Mouse (Mus musculus): ENCODE measurements around the gene Tdp1. TPM values are rescaled to one million over a fixed set of nuclear protein-coding genes. Genes with fewer than 3 reads are reported as not detected.

The Tdp1 gene
- polyA plus RNA-seq, 1 experiment from 2014 or later = 30.5 TPM

DNA sequence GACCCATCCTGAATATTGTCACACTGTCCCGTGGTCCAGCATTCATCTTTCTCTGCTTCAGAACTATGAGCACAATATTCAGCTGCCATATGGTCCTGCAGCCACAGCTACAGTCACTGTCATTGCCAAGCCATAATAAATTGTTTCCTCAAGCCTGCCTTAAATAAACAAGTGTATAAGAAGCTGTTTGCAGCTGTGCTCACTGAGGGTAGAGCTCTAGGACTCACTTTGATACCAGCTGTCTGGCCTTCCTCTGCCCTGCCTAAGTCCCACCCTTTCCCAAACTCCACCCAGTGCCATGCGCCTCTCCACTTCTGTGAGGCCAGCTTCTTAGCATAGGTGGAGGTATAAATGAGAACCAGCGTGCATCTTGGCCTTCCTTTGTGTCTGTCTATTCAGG, 49.3 kb downstream of the Tdp1 start:
- Histone ChIP-seq H3K9me3 (replicated peaks; ENCODE audit: control insufficient read depth, low read length) (no peaks in the 10 kb centered on the region), H3K27ac (ENCODE audit: low read length) (no peak overlapping the region), H3K27me3 (ENCODE audit: control insufficient read depth, insufficient read depth, low read length) (no peaks in the 10 kb centered on the region), H3K4me1 (ENCODE audit: control insufficient read depth, insufficient read depth, low read length) (no peaks in the 10 kb centered on the region), H3K9ac (ENCODE audit: low read length) (no peak overlapping the region), H3K4me3 (ENCODE audit: low read length) (no peak overlapping the region), H3K36me3 (ENCODE audit: control insufficient read depth, insufficient read depth) (0 out of 2 replicates have a peak, but pooled peaks cover 4% of the 10 kb centered on the region), H3K4me2 (ENCODE audit: low read depth, low read length) (no peak overlapping the region)
- 86% methylated on average over 3 of the region's 3 CpGs for WGBS
- no peak for ATAC-seq (replicated peaks; ENCODE audit: extremely low read depth, insufficient read depth, low FRiP score)

DNA sequence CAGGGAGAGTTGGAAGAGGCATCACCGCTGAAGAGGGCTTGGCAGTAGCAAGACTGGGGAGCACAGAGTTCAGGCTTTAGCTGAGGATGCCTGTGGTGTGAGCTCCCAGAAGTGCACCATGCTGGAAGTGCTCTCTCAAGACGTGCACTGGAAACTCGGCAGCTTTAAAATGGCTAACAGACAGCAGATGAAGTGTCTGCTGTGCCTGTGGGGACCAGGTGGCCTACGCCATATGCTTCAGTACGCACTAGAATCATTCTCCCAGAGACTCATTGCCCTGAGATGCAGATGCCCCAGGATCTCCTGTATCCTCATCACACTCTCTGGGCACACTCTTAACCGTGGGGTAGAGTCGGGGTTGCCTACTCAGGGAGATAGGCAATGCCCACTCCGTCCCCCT, 51.1 kb downstream of the Tdp1 start:
- Histone ChIP-seq H3K4me3 (ENCODE audit: low read length) (no peak overlapping the region), H3K4me2 (ENCODE audit: low read depth, low read length) (no peak overlapping the region), H3K27ac (ENCODE audit: low read length) (no peak overlapping the region), H3K9me3 (replicated peaks; ENCODE audit: control insufficient read depth, low read length) (no peaks in the 10 kb centered on the region), H3K27me3 (ENCODE audit: control insufficient read depth, insufficient read depth, low read length) (no peaks in the 10 kb centered on the region), H3K36me3 (ENCODE audit: control insufficient read depth, insufficient read depth) (0 out of 2 replicates have a peak, but pooled peaks cover 2% of the 10 kb centered on the region), H3K9ac (ENCODE audit: low read length) (no peak overlapping the region), H3K4me1 (ENCODE audit: control insufficient read depth, insufficient read depth, low read length) (0 out of 2 replicates have a peak, but pooled peaks cover 3% of the 10 kb centered on the region)
- 91% methylated on average over 8 of the region's 8 CpGs for WGBS
- ATAC-seq (replicated peaks; ENCODE audit: extremely low read depth, insufficient read depth, low FRiP score) = no peak

DNA sequence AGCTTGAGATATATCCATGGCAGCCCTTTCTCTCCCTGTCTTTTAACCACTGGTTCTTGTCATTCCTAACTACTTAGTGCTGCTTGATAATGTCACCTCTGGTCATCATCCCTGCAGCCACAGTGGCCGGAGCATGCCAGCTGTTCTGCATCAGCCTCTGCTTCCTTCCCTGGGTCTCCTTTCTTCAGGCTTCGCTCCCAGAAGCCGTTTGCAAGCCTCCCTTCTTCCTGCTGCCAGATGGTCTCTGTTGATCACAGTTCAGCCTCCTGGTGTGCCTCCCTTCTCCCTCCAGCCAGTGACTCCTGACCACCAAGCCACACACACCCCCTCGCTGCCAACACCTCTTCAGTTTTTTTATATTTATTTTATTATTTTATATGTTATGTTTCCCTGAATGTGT, 54.2 kb downstream of the Tdp1 start:
- no peak for ATAC-seq (replicated peaks; ENCODE audit: extremely low read depth, insufficient read depth, low FRiP score)
- Histone ChIP-seq H3K4me3 (ENCODE audit: low read length) (no peak overlapping the region), H3K4me2 (ENCODE audit: low read depth, low read length) (no peak overlapping the region), H3K27ac (ENCODE audit: low read length) (no peak overlapping the region), H3K9ac (ENCODE audit: low read length) (no peak overlapping the region), H3K4me1 (ENCODE audit: control insufficient read depth, insufficient read depth, low read length) (0 out of 2 replicates have a peak, but pooled peaks cover 3% of the 10 kb centered on the region), H3K27me3 (ENCODE audit: control insufficient read depth, insufficient read depth, low read length) (no peaks in the 10 kb centered on the region), H3K36me3 (ENCODE audit: control insufficient read depth, insufficient read depth) (peaks cover 2% of the 10 kb centered on the region; the same call in 1 of the 2 replicates), H3K9me3 (replicated peaks; ENCODE audit: control insufficient read depth, low read length) (no peaks in the 10 kb centered on the region)
- WGBS = 62% methylated on average over 4 of the region's 4 CpGs

DNA sequence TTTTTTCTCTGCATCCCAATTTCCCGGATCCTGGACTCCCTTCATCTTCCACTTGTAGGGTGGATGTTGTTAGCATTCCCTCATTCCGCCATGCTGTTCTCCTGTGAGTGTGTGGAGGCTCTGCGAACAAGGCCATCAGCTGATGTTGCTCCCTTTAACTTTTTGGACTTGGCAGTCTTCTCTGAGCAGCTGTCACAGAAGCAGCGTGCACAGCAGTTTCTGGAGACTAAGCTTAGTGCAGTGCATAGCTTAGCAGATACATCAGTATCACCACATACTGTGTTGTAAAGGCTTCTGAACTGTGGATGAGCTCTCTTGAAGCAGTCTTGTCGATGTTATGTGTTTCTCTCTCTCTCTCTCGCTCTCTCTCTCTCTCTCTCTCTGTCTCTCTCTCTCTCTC, 54.9 kb downstream of the Tdp1 start:
- WGBS = 79% methylated on average over 6 of the region's 6 CpGs
- H3K27ac ChIP-seq (ENCODE audit: low read length) = no peak overlapping the region

DNA sequence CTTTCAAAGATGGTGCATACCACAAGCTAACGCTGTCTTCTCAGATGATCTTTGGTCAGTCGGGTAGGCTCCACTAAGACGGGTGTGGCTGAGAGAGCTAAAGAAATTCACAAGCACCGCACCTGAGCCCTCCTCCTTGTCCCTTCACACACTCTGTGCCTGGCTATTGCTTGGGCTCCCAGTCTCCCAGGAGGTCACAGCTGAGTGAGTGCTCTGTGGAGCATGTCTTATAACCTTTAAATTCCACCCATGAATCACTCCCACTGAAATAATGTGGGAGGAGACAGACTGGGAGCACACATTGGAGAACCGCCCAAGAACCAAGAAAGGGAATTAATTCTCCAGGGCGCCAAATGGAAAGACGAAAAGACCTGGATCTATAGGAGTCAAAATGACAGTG, 56.4 kb downstream of the Tdp1 start:
- Histone ChIP-seq H3K27ac (ENCODE audit: low read length) (no peak overlapping the region), H3K9me3 (replicated peaks; ENCODE audit: control insufficient read depth, low read length) (no peaks in the 10 kb centered on the region), H3K36me3 (ENCODE audit: control insufficient read depth, insufficient read depth) (peaks cover 5% of the 10 kb centered on the region; the same call in 1 of the 2 replicates), H3K9ac (ENCODE audit: low read length) (no peak overlapping the region), H3K4me2 (ENCODE audit: low read depth, low read length) (no peak overlapping the region), H3K4me3 (ENCODE audit: low read length) (no peak overlapping the region), H3K27me3 (ENCODE audit: control insufficient read depth, insufficient read depth, low read length) (no peaks in the 10 kb centered on the region), H3K4me1 (ENCODE audit: control insufficient read depth, insufficient read depth, low read length) (0 out of 2 replicates have a peak, but pooled peaks cover 3% of the 10 kb centered on the region)
- ATAC-seq (replicated peaks; ENCODE audit: extremely low read depth, insufficient read depth, low FRiP score) = no peak
- WGBS = 85% methylated on average over 7 of the region's 7 CpGs

More for the DNA sequence above, 54.9 kb downstream of the Tdp1 start:
- no peaks in the 10 kb centered on the region for H3K9me3 ChIP-seq (replicated peaks; ENCODE audit: control insufficient read depth, low read length)
- no peak overlapping the region for H3K9ac ChIP-seq (ENCODE audit: low read length)
- no peak overlapping the region for H3K4me2 ChIP-seq (ENCODE audit: low read depth, low read length)
- 0 out of 2 replicates have a peak, but pooled peaks cover 3% of the 10 kb centered on the region for H3K4me1 ChIP-seq (ENCODE audit: control insufficient read depth, insufficient read depth, low read length)
- H3K36me3 ChIP-seq (ENCODE audit: control insufficient read depth, insufficient read depth) = peaks cover 5% of the 10 kb centered on the region; the same call in 1 of the 2 replicates
- no peaks in the 10 kb centered on the region for H3K27me3 ChIP-seq (ENCODE audit: control insufficient read depth, insufficient read depth, low read length)
- H3K4me3 ChIP-seq (ENCODE audit: low read length) = no peak overlapping the region
- no peak for ATAC-seq (replicated peaks; ENCODE audit: extremely low read depth, insufficient read depth, low FRiP score)

DNA sequence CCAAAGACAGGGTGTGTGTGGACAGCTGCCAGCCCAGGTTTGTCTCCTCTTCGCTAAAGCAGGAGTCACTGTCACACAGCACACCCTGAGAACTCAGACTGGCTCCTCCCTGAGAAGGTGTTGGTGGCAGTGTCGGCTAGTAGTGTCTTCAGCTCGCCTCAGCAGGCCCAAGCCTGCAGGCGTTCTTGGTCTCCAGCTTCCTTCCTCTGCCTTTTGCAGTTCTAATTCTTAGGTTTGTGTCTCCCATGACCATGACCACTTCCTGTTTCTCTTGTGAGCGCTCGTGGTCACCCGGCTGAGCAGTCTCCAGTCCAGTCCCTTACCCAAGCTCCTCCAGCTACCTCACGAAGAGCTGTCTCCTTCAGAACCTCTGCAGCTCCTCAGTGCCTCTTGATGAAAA, 58.1 kb downstream of the Tdp1 start:
- no peak overlapping the region for H3K4me3 ChIP-seq (ENCODE audit: low read length)
- no peak overlapping the region for H3K9ac ChIP-seq (ENCODE audit: low read length)
- no peak overlapping the region for H3K27ac ChIP-seq (ENCODE audit: low read length)
- 66% methylated on average over 8 of the region's 8 CpGs for WGBS
- no peaks in the 10 kb centered on the region for H3K9me3 ChIP-seq (replicated peaks; ENCODE audit: control insufficient read depth, low read length)
- H3K4me2 ChIP-seq (ENCODE audit: low read depth, low read length) = no peak overlapping the region
- no peak for ATAC-seq (replicated peaks; ENCODE audit: extremely low read depth, insufficient read depth, low FRiP score)
- H3K36me3 ChIP-seq (ENCODE audit: control insufficient read depth, insufficient read depth) = peaks cover 8% of the 10 kb centered on the region; the same call in 1 of the 2 replicates
- no peaks in the 10 kb centered on the region for H3K27me3 ChIP-seq (ENCODE audit: control insufficient read depth, insufficient read depth, low read length)
- 0 out of 2 replicates have a peak, but pooled peaks cover 3% of the 10 kb centered on the region for H3K4me1 ChIP-seq (ENCODE audit: control insufficient read depth, insufficient read depth, low read length)

DNA sequence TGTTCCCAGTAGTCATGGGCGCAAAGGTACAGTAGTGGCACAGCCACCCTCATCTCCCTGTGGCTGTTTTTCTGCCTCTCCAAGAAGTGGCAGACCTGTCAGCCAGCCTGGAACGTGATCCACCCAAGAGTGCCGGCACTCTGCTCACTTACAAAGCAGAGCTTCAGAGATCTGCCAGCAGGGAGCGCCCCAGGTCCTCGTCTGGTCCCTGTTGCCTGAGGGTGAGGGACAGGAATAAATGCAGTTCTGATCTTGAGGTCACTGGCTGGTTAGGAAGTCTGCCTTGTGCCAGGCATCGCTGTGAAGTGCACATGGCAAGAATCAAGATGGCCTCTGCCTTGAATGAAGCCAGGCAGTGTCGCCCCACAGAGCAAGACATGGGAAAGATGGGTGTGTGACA, 68.6 kb downstream of the Tdp1 start:
- Histone ChIP-seq H3K4me1 (ENCODE audit: control insufficient read depth, insufficient read depth, low read length) (no peaks in the 10 kb centered on the region), H3K4me2 (ENCODE audit: low read depth, low read length) (no peak overlapping the region), H3K9me3 (replicated peaks; ENCODE audit: control insufficient read depth, low read length) (no peaks in the 10 kb centered on the region), H3K9ac (ENCODE audit: low read length) (no peak overlapping the region), H3K27ac (ENCODE audit: low read length) (no peak overlapping the region), H3K27me3 (ENCODE audit: control insufficient read depth, insufficient read depth, low read length) (no peaks in the 10 kb centered on the region), H3K36me3 (ENCODE audit: control insufficient read depth, insufficient read depth) (peaks cover 3% of the 10 kb centered on the region; the same call in 1 of the 2 replicates), H3K4me3 (ENCODE audit: low read length) (no peak overlapping the region)
- ATAC-seq (replicated peaks; ENCODE audit: extremely low read depth, insufficient read depth, low FRiP score) = no peak
- WGBS = 59% methylated on average over 7 of the region's 7 CpGs

DNA sequence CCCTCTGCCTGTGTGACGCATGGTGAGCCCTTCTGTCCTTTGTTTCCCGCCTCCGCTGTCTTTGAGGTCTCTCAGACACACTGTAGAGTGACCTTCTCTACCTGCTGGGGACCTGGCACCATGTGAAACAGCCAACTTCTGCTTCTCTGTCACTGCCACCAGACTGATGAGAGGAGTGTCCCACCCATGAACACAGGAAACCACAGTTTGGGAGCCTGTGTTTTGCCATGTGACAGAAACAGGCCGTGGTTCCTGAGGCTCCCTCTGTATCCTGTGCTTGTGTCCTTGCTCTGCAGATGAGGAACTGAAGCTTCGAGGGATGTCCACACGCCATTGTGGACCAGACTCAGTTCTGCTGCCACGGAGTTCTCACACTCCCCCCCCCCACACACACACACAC, 72.1 kb downstream of the Tdp1 start:
- WGBS = 78% methylated on average over 7 of the region's 7 CpGs
- H3K4me2 ChIP-seq (ENCODE audit: low read depth, low read length) = no peak overlapping the region
- no peak overlapping the region for H3K4me3 ChIP-seq (ENCODE audit: low read length)
- peaks cover 3% of the 10 kb centered on the region; the same call in 1 of the 2 replicates for H3K36me3 ChIP-seq (ENCODE audit: control insufficient read depth, insufficient read depth)
- H3K4me1 ChIP-seq (ENCODE audit: control insufficient read depth, insufficient read depth, low read length) = no peaks in the 10 kb centered on the region
- H3K27ac ChIP-seq (ENCODE audit: low read length) = no peak overlapping the region
- no peaks in the 10 kb centered on the region for H3K9me3 ChIP-seq (replicated peaks; ENCODE audit: control insufficient read depth, low read length)
- H3K9ac ChIP-seq (ENCODE audit: low read length) = no peak overlapping the region
- H3K27me3 ChIP-seq (ENCODE audit: control insufficient read depth, insufficient read depth, low read length) = no peaks in the 10 kb centered on the region
- no peak for ATAC-seq (replicated peaks; ENCODE audit: extremely low read depth, insufficient read depth, low FRiP score)

DNA sequence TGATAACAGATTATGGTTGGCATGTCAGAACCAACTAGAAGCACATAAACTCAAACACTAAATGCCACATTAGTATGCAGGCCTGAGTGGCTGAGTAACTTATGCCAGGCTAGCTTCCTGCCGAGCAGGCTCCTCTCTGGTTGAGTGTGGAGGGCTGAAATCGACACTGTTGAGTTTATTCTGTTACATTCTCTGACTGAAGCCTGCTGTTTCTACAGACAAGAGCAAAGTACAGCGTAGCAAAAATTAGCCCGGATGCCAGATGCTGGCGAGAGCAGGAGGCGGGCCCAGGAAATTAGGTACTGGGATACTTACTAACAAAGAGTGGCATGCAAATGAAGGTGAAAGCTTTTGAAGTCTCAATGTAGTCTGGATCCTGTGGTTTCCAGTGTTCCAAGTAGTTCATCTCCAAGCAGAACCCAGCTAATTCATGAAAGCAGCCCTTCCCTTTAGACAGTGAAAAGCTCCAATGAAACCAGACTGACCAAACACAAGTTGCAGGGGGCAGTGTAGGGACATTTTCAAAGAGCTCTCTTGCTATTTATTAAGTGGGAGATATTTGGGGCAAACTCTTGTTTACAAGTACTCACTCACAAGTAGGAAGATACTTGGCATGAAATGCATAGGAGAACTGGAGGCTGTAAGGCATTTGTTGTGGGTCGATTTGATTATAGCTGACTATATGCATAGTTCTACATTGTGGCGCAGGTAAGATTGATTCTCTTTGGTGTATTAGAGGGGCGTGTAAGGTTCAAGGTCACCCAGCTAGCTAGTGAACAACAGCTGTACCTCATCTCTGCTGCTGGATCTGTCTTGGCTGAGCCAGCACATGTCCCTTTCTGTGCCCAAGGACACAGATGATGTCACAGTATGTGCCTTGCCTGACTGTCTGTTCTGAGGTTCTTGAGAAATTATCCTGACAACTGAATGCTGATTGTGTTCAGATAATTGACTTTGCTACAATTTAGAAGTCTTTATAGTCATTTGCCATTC, 74.0 kb downstream of the Tdp1 start:
- Histone ChIP-seq H3K36me3 (ENCODE audit: control insufficient read depth, insufficient read depth) (peaks cover 3% of the 10 kb centered on the region; the same call in 1 of the 2 replicates), H3K9ac (ENCODE audit: low read length) (no peak overlapping the region), H3K27me3 (ENCODE audit: control insufficient read depth, insufficient read depth, low read length) (peaks cover 7% of the 10 kb centered on the region), H3K4me3 (ENCODE audit: low read length) (no peak overlapping the region), H3K4me2 (ENCODE audit: low read depth, low read length) (no peak overlapping the region), H3K9me3 (replicated peaks; ENCODE audit: control insufficient read depth, low read length) (no peaks in the 10 kb centered on the region), H3K27ac (ENCODE audit: low read length) (no peak overlapping the region), H3K4me1 (ENCODE audit: control insufficient read depth, insufficient read depth, low read length) (no peaks in the 10 kb centered on the region)
- no peak for ATAC-seq (replicated peaks; ENCODE audit: extremely low read depth, insufficient read depth, low FRiP score)
- 72% methylated on average over 9 of the region's 9 CpGs for WGBS
